Mouse (Mus musculus) liver, adult 2 months (tissue): ENCODE measurements at regions not wholly inside any gene's neighbourhood (a gene's known extent, or its start where the extent isn't known, plus 50 kb on each side); places are given as distances from the start of the nearest gene placed in this dataset.

Source experiments
- CTCF ChIP-seq: fragments of 200-500 bp; IDR thresholded peaks from 2 replicates; pipeline ENCODE4 v1.5.1; 2011; ENCODE audit warnings: low read depth, low read length, control low read depth
- POLR2A ChIP-seq: fragments of 200-500 bp; IDR thresholded peaks from 2 replicates; pipeline ENCODE4 v1.6.1; 2011; ENCODE audit warnings: low read length, control low read depth; ENCODE audit not compliant: insufficient read depth; ENCODE audit errors: extremely low read depth

GRCm38 (mm10) chr16:76575281-76575680 is 201.7 kb upstream of the Nrip1 start:
- TF ChIP-seq CTCF (no peak), POLR2A (no peak)
